Mouse (Mus musculus): ENCODE measurements at regions not wholly inside any gene's neighbourhood (a gene's known extent, or its start where the extent isn't known, plus 50 kb on each side); places are given as distances from the start of the nearest gene placed in this dataset.

DNA sequence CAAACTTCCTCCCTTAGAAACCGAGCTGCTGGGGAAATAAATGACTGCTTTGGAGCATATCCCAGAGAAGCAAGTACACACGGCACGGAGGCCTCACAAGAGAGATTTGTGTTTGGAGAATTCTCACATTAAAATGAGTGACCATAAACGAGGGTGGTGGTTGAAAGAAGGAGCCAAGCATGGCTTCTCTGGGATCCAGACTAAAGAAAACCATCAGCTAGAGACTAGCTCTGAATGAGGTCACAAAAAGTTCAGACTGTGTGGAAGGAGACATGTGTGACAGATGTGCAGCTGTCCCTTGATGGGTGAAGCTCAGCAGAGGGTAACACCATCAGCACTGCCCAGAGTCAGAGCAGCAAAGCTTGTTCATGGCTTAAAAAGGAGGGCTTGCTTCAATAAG lies 89.4 kb upstream of the Tenm4 start:
- peak; percentile 14 for DNase-seq (ENCODE audit: extremely low spot score)

DNA sequence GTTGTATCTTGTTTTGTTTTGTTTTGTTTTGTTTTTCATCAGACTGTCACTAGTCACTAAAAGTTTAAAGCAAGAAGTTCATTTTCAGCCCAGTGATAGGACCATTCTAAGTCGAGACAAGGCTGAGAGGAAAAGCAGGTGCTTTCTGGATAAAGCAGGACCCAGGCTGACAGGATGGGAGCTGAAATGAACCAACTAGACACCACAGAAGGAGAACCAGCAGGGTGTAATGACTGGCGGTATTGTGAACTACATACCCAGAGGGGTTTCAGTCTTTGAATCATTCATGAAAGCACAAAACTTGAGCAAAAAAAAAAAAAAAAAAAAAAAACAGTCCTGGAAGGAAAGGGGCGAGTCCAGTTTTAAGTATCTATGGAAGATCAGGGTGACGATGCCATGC lies 75.9 kb upstream of the Tenm4 start:
- no peak for DNase-seq (ENCODE audit: extremely low spot score)

DNA sequence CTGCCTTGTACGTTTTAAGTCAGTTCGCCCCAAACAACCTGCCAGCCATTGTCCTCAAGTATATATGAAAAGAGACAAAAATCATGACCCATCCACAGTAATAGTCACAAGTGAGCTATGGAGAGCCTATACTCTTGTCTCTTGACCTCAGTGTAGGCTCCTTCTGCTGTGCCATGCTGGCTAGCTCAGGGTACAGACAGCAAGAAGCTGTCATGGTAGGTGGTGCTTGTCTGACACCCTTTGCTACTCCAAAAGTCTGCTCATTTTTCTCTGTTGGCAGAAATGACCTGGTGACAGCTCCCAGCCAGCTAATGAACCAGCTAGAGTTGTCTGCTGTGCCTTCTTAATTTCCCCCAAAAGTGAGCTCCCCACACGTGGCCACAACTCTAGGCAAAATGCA lies 75.3 kb upstream of the Tenm4 start:
- no peak for DNase-seq (ENCODE audit: extremely low spot score)

- DNase-seq (ENCODE audit: extremely low spot score), result no peak
Measured at GRCm38 (mm10) chr7:96098686-96099376, 72.2 kb upstream of the Tenm4 start.

GRCm38 (mm10) chr7:96102727-96103126 lies 68.3 kb upstream of the Tenm4 start:
- no peak for DNase-seq (ENCODE audit: extremely low spot score)

- DNase-seq (ENCODE audit: extremely low spot score), result no peak
Measured at GRCm38 (mm10) chr7:96108768-96109167, 62.3 kb upstream of the Tenm4 start.

GRCm38 (mm10) chr7:96120142-96120541 lies 50.9 kb upstream of the Tenm4 start:
- DNase-seq (ENCODE audit: extremely low spot score), result no peak
